Mouse (Mus musculus): Measurements from ENCODE around the gene Atp2a2.

Gene Atp2a2

DNA sequence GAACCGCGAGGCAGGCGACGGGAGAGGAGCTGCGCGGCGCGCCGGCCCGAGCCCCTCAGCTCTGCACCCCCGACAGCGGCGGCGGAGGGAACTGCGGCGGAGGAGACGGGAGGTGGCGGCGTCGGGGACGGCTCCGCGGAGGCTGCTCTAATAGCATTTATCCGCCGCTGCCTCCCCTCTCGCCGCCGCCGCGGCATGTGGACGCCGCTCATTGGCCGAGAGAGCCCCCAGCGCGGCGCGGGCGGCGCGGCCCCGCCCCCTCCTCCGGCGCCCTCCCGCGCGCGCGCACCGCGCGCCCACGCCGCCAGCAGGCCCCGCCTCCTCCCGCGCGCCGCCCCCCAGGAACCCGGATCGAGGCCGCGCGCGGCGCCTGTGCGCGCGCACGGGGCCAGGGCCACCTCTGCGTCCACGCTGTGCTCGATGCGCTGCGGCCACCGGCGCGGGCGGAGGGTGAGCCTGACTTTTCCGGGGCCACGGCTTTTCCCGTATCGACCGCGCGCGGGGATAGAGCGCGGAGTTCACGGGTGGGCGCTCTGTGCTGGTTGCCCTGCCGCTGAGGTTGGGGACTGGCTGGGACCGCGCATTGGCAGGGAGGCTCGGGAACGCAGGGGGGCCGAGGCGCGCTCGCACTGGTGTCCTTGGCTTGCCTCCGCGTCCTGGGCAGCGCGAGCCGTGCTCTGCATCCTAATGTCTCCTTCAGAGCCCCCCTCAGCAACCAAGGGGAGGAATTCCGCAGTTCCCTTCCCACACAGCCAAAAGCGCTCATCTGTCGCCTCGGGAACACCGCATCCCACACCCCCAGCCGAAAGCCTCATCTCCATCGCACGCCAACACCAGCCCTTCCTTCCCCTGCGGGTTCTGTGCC is at the start of gene Atp2a2:
Gene Atp2a2, minus strand, starts transcription at position 149 of the 865 bp plus-strand sequence.
- DNase-seq (ENCODE audit: low read depth) = peak; percentile 93

GRCm38 (mm10) chr5:122550460-122550859 is 48.4 kb upstream of the Atp2a2 start:
- peak; percentile 11 for DNase-seq (ENCODE audit: low read depth)

DNA sequence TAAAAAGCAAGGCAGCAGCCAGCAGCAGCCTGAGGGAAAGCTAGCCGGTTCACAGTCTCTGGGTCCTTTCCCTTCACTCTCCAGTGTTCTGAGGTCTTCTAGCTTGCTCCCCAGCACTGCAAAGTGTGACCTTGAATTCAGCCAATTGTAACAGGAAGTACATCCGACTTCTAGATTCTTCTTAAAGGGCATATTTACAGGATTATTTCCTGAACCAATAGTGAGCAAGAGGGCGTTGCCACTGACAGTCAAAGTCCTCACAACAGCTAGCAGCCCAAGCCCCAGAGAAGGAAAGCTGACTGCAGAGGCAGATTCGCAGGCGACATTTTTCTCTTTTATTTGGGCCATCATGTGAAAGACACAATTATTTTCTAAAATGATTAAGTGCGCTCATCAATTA is 46.6 kb upstream of the Atp2a2 start:
- peak; percentile 79 for DNase-seq (ENCODE audit: low read depth)

DNA sequence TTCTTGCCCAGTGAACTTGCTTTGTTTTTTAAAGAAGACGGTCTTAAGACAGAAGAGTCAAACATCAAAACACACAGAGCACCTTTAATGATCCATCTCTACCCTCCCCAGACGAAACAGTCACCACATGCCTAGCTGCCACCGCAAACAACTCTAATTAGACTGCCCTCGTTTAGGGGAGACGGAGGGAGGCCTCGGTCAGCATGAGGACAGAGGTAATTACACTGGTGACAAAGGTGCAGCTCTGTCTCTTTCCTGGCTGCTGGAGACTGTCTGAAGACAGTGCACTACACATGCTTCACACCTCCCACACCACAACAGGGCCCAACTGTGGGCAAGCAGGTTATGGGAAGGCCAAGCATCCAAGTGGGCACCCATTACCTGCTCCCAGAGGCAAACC is 45.8 kb upstream of the Atp2a2 start:
- peak; percentile 23 for DNase-seq (ENCODE audit: low read depth)

GRCm38 (mm10) chr5:122547251-122547714 is 45.3 kb upstream of the Atp2a2 start:
- DNase-seq (ENCODE audit: low read depth) = peak; percentile 67

DNA sequence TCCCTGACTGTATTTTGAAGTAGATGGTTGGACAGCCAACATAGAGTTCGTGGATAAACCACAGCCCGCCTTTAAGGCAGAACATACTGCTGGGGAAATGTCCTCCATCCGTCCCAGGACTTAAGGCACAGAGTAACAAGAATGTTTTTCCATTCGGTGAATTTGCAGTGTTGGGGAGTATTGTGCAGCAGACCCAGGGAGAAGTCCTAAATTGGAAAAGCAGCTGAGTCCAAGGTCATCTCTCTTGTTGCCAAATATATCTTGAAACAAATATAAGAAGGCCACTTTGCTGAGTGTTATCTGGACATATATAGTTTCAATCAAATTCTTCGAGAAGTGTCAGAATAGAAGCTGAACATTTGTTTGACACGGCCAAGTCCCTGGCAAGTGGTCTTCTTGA is 41.4 kb upstream of the Atp2a2 start:
- no peak for DNase-seq (ENCODE audit: low read depth)

GRCm38 (mm10) chr5:122541871-122542270 is 39.8 kb upstream of the Atp2a2 start:
- DNase-seq (ENCODE audit: low read depth) = no peak

DNA sequence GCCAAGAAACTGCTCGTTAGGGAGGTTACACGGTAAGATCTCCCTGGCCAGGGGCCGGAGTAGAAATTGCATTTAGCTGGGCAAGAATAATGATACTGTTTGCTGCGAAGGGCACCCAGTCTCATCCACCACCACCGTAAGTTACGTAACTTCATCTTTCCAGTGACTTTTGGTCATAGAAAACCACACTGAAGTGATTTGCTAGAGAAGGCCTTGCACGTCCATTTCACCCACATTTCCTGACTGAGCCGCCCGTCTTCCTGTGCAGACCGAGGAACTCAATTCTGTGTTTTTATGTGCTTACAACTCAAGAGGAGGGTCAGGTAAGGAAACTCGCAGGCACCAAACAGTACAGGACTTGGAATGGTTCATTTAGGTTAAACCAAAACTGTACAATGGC is 36.1 kb upstream of the Atp2a2 start:
- DNase-seq (ENCODE audit: low read depth) = no peak

DNA sequence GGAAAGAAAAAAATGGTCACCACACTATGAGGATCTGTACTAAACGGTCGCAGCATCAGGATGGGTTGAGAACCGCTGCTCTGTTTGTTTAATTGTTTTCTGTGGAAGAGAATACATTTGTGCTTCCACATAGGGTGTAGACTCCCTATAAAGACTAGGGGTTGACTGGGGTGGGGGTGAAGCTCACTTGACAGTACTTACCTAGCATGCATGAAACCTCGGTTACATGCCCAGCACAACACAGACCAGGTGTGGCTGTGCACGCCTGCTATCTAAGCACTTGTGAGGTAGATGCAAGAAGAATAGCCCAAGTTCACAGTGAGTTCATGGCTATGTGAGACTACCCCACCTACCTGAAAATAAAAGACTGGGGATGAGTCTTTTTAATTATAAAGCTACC is 35.6 kb upstream of the Atp2a2 start:
- no peak for DNase-seq (ENCODE audit: low read depth)

GRCm38 (mm10) chr5:122533884-122534283 is 31.9 kb upstream of the Atp2a2 start:
- DNase-seq (ENCODE audit: low read depth) = no peak

DNA sequence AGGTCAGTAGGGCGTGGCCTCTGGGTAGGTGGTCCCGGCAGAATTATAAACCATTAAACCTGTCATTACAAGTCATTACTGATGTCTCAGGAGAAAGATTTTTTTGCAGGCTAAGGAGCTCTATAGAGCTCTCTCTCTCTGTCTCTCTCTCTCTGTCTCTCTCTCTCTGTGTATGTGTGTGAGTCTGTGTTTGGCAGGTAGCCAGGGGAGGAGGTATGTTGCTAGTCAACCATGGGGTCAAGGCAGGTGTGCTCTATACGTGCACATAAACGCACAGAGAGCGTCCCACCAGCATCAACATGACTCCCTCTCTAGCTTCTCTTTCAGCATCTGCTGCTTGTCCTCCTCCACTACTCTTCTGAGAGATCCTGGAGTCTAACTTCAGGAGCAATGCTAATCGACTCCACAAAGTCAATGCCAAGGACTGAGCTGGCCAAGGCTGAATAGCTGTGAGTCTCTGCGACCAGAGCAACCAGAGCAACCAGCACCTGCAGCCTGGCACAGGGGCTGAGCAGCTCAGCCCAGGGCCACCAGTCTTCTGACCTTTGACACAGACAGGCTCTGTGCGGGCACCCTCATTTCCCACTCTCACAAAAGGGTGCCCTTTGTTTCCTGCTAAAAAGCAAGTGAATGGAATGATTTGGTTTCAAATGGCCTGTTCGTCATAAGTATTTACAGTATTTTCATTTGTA is 28.0 kb upstream of the Atp2a2 start:
- no peak for DNase-seq (ENCODE audit: low read depth)

DNA sequence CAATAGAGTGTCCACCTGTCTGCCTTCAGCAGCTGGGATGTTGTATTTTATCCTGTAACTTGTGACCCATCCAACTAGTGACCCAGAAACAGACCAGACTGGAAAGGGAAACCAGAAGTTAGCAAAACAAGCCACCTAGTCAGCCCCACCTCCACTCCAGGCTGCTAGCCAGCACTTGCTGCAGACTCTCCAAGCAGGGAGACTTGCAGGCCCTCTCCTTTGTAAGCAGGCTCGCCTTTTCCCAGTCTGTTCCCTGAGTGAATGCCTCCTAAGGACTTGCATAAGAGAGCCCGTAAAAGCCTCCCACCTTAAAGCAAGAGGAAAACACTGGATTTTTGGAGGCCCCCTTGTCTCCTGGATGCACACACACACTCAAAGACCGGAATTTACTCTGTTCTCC is 27.3 kb upstream of the Atp2a2 start:
- no peak for DNase-seq (ENCODE audit: low read depth)

GRCm38 (mm10) chr5:122528591-122528990 is 26.6 kb upstream of the Atp2a2 start:
- DNase-seq (ENCODE audit: low read depth) = no peak

DNA sequence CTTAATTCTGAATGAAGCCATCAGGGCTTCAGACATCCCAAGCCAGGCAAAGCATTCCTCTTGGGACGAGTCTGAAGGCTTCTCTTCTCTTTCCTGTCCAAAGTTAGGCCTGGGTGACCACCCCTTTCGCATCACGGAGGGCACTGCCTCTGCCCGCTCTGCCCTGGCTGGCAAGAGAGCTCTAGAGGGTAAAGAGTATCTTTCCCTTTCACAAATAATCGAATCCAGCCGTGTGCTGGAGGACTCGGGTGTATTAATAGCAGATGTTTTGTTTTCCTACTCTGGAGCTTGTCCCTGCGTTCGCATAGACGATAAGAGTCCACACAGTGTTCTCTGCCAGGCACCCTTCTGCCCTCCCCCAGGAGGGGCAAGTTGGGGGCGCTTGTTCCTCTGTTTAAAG is 25.7 kb upstream of the Atp2a2 start:
- DNase-seq (ENCODE audit: low read depth) = no peak

DNA sequence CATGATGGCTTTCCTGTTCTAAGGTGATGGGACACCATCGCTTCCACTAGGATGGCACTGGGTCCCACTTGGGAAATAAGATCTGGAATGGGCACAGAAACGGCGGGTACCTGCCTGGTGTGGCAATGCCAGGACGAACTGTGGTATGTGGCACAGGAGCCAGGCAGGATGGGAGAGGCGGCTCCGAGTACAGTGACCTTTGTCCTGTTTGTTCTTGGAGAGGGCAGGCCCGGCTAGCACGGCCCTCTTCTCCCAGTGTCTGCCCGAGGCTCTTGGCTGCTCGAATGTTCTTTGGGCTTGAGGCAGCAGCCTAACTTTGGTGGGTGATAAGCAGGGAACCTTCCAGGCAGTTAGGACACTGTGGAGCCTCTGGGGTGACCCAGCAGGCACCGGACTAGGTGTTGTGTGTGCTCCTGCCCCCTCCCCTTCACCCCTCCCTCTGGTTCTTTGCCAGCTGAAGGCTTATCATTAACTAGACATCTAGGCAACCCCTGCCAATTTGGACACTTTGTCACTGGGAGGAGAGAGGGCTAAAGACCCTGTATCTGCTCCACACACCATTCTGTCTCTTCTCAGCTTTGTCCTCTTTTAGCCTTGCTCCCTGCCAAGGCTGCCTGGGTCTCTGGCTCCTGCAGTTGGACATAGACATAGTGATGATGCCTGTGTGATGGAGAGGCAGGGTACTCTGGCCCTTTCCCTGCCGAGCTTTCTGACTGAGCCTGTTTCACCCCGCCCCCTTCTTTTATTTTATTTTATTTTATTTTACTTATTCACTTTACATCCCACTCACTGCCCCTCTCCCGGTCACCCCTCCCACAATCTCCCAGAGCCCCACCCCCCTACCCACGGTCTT is 25.1 kb upstream of the Atp2a2 start:
- no peak for DNase-seq (ENCODE audit: low read depth)

DNA sequence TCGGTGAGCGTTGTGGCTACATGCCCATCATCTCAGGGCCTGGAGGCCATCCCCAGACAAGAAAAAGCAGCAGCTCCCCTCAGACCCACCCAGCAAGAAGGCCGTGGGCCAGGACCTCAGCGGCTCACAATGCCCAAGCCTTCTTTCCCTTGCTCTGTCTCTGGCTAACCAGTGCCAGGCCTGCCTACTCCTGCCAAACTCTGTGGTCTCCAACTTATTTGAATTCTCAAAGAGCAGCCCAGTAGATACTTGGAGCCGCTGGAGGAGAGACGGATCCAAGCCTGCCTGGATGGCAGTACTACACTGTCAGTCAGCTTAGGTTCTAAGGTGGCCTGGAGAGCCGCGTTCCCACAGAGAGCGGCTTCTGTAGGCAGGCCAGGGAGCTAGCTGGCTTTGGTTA is 24.4 kb upstream of the Atp2a2 start:
- no peak for DNase-seq (ENCODE audit: low read depth)

DNA sequence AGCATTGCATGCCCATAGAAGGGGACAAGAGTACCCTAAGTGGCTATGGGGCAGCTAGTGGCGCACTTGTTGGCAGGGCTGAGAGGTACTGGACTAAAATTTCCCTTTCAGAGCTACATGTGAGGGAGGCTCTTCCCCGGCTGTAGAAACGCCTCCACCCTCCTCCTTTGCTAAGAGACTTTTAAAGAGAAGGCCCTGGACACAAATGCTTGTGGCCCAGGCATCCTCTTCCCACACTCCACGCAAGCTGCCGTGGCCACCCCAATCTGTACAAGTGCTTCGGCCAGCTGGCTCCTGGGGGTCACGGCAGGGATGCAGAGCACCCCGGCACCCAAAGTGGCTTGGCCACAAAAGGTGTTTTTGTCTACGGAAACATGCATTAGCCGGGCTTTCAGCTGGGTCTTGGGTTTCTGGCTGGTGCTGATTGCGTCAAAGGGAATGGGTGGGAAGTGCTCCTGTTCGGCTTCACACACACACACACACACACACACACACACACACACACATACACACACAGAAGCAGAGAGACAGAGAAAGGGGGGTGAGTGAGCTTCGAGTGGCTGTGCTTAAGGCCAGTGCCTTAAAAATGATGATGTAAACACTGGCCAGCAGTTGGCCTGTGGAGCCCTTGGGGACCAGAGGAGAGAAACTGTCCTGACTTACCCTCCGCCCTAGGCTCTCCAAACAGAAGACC is 23.4 kb upstream of the Atp2a2 start:
- no peak for DNase-seq (ENCODE audit: low read depth)

DNA sequence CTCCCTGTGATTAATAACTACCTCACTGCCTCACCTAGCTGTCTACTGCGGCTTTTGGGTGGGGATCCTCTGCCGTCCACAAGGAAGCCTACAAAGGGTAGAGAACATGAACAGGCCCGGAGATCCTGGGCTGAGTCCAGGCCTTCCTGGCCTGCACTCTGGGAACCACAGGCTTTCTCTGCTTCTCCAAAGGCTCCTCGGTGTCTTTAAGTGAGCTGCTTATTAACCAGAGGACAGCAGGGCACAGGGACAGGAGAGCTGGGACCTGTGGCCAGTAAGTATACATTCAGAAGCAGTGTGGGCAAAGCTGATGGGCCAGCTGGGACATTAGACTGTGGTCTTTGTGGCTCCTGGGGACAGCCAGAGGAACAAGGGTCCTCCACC is 22.8 kb upstream of the Atp2a2 start:
- no peak for DNase-seq (ENCODE audit: low read depth)

- DNase-seq (ENCODE audit: low read depth) = no peak
Observed at GRCm38 (mm10) chr5:122524244-122524643, 22.2 kb upstream of the Atp2a2 start.

DNA sequence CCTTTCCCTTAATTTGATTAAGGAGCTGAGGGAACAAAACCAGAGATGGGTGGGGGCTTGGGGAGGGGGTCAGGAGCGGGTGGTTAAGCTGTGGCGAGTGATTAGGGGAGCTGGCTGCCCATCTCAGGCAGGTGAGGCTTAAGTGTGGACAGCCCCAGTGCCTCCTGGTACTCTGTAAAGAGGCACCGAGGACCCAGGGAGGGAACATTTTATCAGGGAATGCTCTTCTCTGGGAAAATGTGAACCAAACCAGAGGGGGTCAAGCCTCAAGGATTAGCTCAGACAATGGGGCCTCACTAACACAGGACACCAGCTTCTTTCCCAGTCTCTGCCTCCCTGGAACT is 19.1 kb upstream of the Atp2a2 start:
- no peak for DNase-seq (ENCODE audit: low read depth)

GRCm38 (mm10) chr5:122520254-122521129 is 18.5 kb upstream of the Atp2a2 start:
- DNase-seq (ENCODE audit: low read depth) = no peak
